Mouse (Mus musculus) hindbrain, embryonic 11.5 days (tissue): ENCODE measurements around the gene Prl8a2. TPM values are rescaled to one million over a fixed set of nuclear protein-coding genes. Genes with fewer than 3 reads are reported as not detected.

Experiments used
- ATAC-seq: fragments of 200-750 bp; cut with Nextera tagmentation; 2 replicates; pipeline ENCODE4 v1.8.0; 2017; ENCODE audit warnings: mild to moderate bottlenecking, moderate TSS enrichment, moderate library complexity; ENCODE audit not compliant: low FRiP score
- DNase-seq: peaks from one replicate; pipeline ENCODE4 v3.0.0-alpha.2; 2015; ENCODE audit warnings: low spot score
- H3K27ac ChIP-seq: fragments of 300-500 bp; sonication (generic); 2 replicates; pipeline ENCODE4 v1.5.1; 2014; ENCODE audit warnings: mild to moderate bottlenecking, low read depth, low read length
- H3K27me3 ChIP-seq: fragments of 300-500 bp; sonication (generic); 2 replicates; pipeline ENCODE4 v1.6.1; 2014; ENCODE audit warnings: mild to moderate bottlenecking, low read length, moderate library complexity, mixed read lengths; ENCODE audit not compliant: control insufficient read depth, insufficient read depth
- H3K36me3 ChIP-seq: fragments of 300-500 bp; sonication (generic); 2 replicates; pipeline ENCODE4 v1.6.1; 2014; ENCODE audit warnings: mild to moderate bottlenecking, low read length, moderate library complexity, mixed read lengths; ENCODE audit not compliant: control insufficient read depth, insufficient read depth
- H3K4me1 ChIP-seq: fragments of 300-500 bp; sonication (generic); replicated peaks from 2 replicates; pipeline ENCODE4 v1.6.1; 2014; ENCODE audit warnings: low read length, mixed read lengths; ENCODE audit not compliant: control insufficient read depth, insufficient read depth
- H3K4me2 ChIP-seq: fragments of 300-500 bp; sonication (generic); replicated peaks from 2 replicates; pipeline ENCODE4 v1.6.1; 2014; ENCODE audit warnings: mild to moderate bottlenecking, low read depth, low read length
- H3K4me3 ChIP-seq: fragments of 300-500 bp; sonication (generic); 2 replicates; pipeline ENCODE4 v1.5.1; 2014; ENCODE audit warnings: low read depth, low read length
- H3K9ac ChIP-seq: fragments of 300-500 bp; sonication (generic); 2 replicates; pipeline ENCODE4 v1.6.1; 2014; ENCODE audit warnings: low read depth, low read length
- H3K9me3 ChIP-seq: fragments of 300-500 bp; sonication (generic); 2 replicates; pipeline ENCODE4 v1.6.1; 2016; ENCODE audit warnings: low read length; ENCODE audit not compliant: control insufficient read depth
- WGBS: fragments of 180-500 bp; shearing (Covaris S2); extraction: QIAGEN DNeasy Blood & Tissue Kit; methylation state at CpG from one replicate; pipeline ENCODE4 v1.1.7; 2014; 5-methylcytosine and 5-hydroxymethylcytosine counted together
- polyA plus RNA-seq: library from polyadenylated mRNA; unstranded; fragments of >200 nt; fragmentation: Nextera tagmentation; extraction: Ambion mirVana; gene quantifications from 2 replicates; pipeline ENCODE4 v1.2.1, GENCODE M21; 2014

Prl8a2 gene
- polyA plus RNA-seq, result not detected in 2 replicates

DNA sequence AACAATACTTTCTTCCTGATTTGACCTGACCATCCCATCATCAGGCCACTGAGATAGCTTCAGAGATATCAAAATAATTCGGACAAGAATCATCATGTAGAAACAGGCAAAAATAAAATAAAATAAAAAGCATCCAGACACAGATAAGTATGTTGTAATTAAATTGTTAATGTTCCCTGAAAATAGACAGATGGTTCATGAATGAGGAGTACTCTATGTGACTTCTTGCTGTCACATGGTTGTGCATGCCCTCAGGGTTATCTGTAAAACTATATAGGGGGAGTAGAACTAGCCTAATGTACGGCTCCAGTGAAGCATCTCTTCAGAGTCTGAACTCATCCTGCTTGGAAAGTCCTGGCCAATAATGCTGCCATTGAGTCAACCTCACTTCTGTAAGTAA is at the start of gene Prl8a2:
Gene Prl8a2, plus strand, starts transcription at position 301 of the 400 bp plus-strand sequence.
- no peak for DNase-seq
- H3K27me3 ChIP-seq, result no peaks in the 10 kb centered on the region
- 77% methylated on average over 2 of the region's 2 CpGs for whole genome bisulfite sequencing

GRCm38 (mm10) chr13:27312334-27313225 is 32.9 kb upstream of the Prl8a2 start, which contains the start of gene Prl6a1:
Gene Prl6a1 (plus strand): TSS chr13:27312627.
- no peak within 1 kb of the TSS for H3K4me3 ChIP-seq
- H3K4me1 ChIP-seq, result no peaks in the 10 kb centered on the region
- no peak within 1 kb of the TSS for H3K27ac ChIP-seq
- DNase-seq (no peak), ATAC-seq (no peak)
- no peaks in the 10 kb centered on the region for H3K9me3 ChIP-seq
- 89% methylated on average over 7 of the region's 7 CpGs for WGBS
- no peaks in the 10 kb centered on the region for H3K27me3 ChIP-seq
- H3K4me2 ChIP-seq, result no peak within 1 kb of the TSS
- H3K9ac ChIP-seq, result no peak within 1 kb of the TSS
- no peaks in the 10 kb centered on the region for H3K36me3 ChIP-seq

More for the DNA sequence above, at the start of gene Prl8a2:
- Histone ChIP-seq H3K9me3 (no peaks in the 10 kb centered on the region), H3K4me3 (no peak within 1 kb of the TSS), H3K4me1 (no peaks in the 10 kb centered on the region), H3K9ac (no peak within 1 kb of the TSS), H3K36me3 (no peaks in the 10 kb centered on the region), H3K27ac (no peak within 1 kb of the TSS), H3K4me2 (no peak within 1 kb of the TSS)
- no peak for ATAC-seq

DNA sequence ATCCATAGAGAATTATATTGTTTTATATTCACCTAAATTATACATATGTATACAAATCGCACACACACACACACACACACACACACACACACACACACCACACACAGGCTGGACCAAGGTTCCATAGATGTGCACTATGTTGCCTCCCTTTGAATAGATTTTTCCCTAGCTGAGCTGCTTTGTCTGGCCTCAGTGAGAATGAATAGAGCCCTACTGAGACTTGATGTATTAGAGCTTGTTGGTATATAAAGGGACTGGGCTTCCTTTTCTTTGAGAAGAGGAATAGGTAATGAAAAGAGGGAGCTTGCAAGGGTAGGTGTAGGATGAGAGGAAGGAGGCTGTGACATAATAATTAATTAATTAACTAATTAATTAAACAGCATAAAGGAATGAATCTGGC is 10.5 kb upstream of the Prl8a2 start:
- Histone ChIP-seq H3K27ac (no peak overlapping the region), H3K9me3 (no peaks in the 10 kb centered on the region), H3K9ac (no peak overlapping the region), H3K4me3 (no peak overlapping the region), H3K4me2 (no peak overlapping the region), H3K27me3 (no peaks in the 10 kb centered on the region), H3K4me1 (no peaks in the 10 kb centered on the region), H3K36me3 (no peaks in the 10 kb centered on the region)
- ATAC-seq, result peak; percentile 82
- peak; percentile 7 for DNase-seq
- WGBS, result 54% methylated on average over 1 of the region's 1 CpGs

- H3K9me3 ChIP-seq, result no peaks in the 10 kb centered on the region
- ATAC-seq (no peak), DNase-seq (no peak)
- H3K4me1 ChIP-seq, result no peaks in the 10 kb centered on the region
- H3K27me3 ChIP-seq, result no peaks in the 10 kb centered on the region
- H3K4me3 ChIP-seq, result no peak overlapping the region
- H3K36me3 ChIP-seq, result no peaks in the 10 kb centered on the region
- H3K27ac ChIP-seq, result no peak overlapping the region
- 87% methylated on average over 3 of the region's 3 CpGs for WGBS
- no peak overlapping the region for H3K9ac ChIP-seq
- no peak overlapping the region for H3K4me2 ChIP-seq
These were observed 2.7 kb upstream of the Prl8a2 start for GRCm38 (mm10) chr13:27342733-27343275.

- Histone ChIP-seq H3K27ac (no peak within 1 kb of the TSS), H3K36me3 (no peaks in the 10 kb centered on the region), H3K4me2 (no peak within 1 kb of the TSS), H3K27me3 (no peaks in the 10 kb centered on the region), H3K4me1 (no peaks in the 10 kb centered on the region), H3K9ac (no peak within 1 kb of the TSS), H3K4me3 (no peak within 1 kb of the TSS), H3K9me3 (no peaks in the 10 kb centered on the region)
- WGBS, result 85% methylated on average over 6 of the region's 6 CpGs
- ATAC-seq (no peak), DNase-seq (no peak)
These were observed 45.3 kb downstream of the Prl8a2 start, which contains the start of gene Prl2b1 for GRCm38 (mm10) chr13:27390746-27391145. Gene Prl2b1 (minus strand): TSS chr13:27390846.

- no peak overlapping the region for H3K4me3 ChIP-seq
- 86% methylated on average over 7 of the region's 7 CpGs for WGBS
- no peaks in the 10 kb centered on the region for H3K36me3 ChIP-seq
- H3K27ac ChIP-seq, result no peak overlapping the region
- ATAC-seq (peak; percentile 45), DNase-seq (peak; percentile 49)
- no peaks in the 10 kb centered on the region for H3K4me1 ChIP-seq
- H3K27me3 ChIP-seq, result no peaks in the 10 kb centered on the region
- no peak overlapping the region for H3K4me2 ChIP-seq
- no peak overlapping the region for H3K9ac ChIP-seq
- H3K9me3 ChIP-seq, result no peaks in the 10 kb centered on the region
These were observed 53.7 kb downstream of the Prl8a2 start for GRCm38 (mm10) chr13:27399061-27399724.

Other genes starting within 250 kb of the Prl8a2 start
- not detected in 2 replicates for gene Prl3d2, start 224.0 kb upstream of the Prl8a2 start, polyA plus RNA-seq
- gene Prl3d3, start 188.9 kb upstream of the Prl8a2 start, polyA plus RNA-seq, result not detected in 2 replicates
- not detected in 2 replicates for gene Prl3c1, start 149.0 kb upstream of the Prl8a2 start, polyA plus RNA-seq
- 0.46 and 0.57 TPM in 2 replicates for gene Prl3b1, start 103.8 kb upstream of the Prl8a2 start, polyA plus RNA-seq
- not detected in 2 replicates for gene Prl3a1, start 86.2 kb upstream of the Prl8a2 start, polyA plus RNA-seq
- gene Prl6a1, start 33.0 kb upstream of the Prl8a2 start, polyA plus RNA-seq, result not detected in 2 replicates
- not detected in 2 replicates for gene Prl2b1, start 45.2 kb downstream of the Prl8a2 start, polyA plus RNA-seq
- gene Prl8a6, start 93.0 kb downstream of the Prl8a2 start, polyA plus RNA-seq, result not detected in 2 replicates
- gene Prl8a8, start 167.5 kb downstream of the Prl8a2 start, polyA plus RNA-seq, result not detected in 2 replicates
- gene Prl8a9, start 218.9 kb downstream of the Prl8a2 start, polyA plus RNA-seq, result not detected in 2 replicates
- not detected in 2 replicates for gene Prl8a1, start 236.5 kb downstream of the Prl8a2 start, polyA plus RNA-seq